Mouse (Mus musculus): ENCODE results near the gene Cpeb3. TPM values are rescaled to one million over a fixed set of nuclear protein-coding genes. Genes with fewer than 3 reads are reported as not detected.

The Cpeb3 gene
- polyA plus RNA-seq, 1 experiment from 2014 or later, result 10.4 TPM

Other genes starting within 250 kb of the Cpeb3 start
- 82.7 and 83.2 TPM in 2 replicates for gene March5, start 1.1 kb downstream of the Cpeb3 start, polyA plus RNA-seq (2015; fragmentation: Nextera tagmentation; extraction: Ambion mirVana)
- gene Ide, start 129.3 kb upstream of the Cpeb3 start, polyA plus RNA-seq (2015; fragmentation: Nextera tagmentation; extraction: Ambion mirVana), result 44.2 and 51.5 TPM in 2 replicates
- gene Kif11, start 167.8 kb upstream of the Cpeb3 start, polyA plus RNA-seq (2015; fragmentation: Nextera tagmentation; extraction: Ambion mirVana), result 9.3 and 12.0 TPM in 2 replicates
- gene Hhex, start 226.2 kb upstream of the Cpeb3 start, polyA plus RNA-seq (2015; fragmentation: Nextera tagmentation; extraction: Ambion mirVana), result 4.7 and 5.5 TPM in 2 replicates

Data from hindbrain, embryonic 16.5 days (tissue).